In the genomic region with DNA sequence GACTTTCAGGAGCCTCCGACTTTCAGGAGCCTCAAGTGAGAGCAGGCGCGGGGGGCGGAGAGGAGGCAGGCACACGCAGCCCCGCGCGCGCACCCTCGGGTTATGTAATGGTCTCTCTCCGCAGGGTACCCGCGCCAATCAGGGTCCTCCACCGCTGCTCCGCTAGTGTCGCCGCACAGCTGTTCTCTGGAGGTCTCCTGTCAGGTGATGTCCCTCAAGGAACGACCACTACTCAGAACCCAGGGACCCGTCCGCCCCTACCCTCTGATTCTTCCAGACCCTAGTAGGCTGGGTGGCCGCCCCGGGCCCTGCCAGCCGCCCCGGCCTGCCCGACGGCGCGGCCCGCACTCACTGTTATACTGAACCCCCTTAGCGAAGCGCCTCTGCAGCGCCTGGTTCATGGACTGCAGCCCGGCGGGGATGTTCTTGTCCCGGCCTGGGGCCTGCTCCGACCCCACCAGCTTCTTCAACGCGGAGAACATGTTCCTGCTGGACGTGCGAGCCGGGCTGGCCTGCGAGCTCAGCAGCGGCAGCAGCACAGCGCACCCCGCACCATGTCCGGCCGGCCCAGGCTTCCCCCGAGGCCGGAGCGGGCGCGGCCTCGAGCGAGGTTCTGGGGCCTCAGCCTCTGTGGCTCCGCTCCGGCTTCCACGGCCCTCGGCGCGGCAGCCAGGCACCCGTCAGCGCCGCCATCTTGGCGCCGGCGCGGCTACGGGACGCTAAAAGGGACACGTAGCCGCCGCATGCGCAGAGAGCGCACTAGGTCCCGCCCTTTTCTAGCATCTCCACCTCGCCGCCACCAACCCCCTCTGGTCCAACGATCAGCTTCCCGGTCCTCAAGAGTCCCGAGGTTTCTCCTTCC, we compare ENCODE assay signal across 8 mouse cellular contexts. TPM values are rescaled to one million over a fixed set of nuclear protein-coding genes. Genes with fewer than 3 reads are reported as not detected.
DNase-seq lines count a peak whose midpoint lies in the region; ATAC-seq and TF ChIP-seq lines count a peak whose summit lies in the region.

A gene (minus strand): TSS at position 761 of the 862 bp plus-strand sequence.

- no peaks in the 10 kb centered on the region for H3K4me1 ChIP-seq in bone marrow, adult 2 months (ENCODE audit: control insufficient read depth, insufficient read depth, low read length)
- peaks cover 18% of the 10 kb centered on the region for H3K4me1 ChIP-seq in embryonic facial prominence, embryonic 15.5 days
- H3K4me1 ChIP-seq in kidney, embryonic 14.5 days (ENCODE audit: control insufficient read depth, insufficient read depth, low read length), result peaks cover 13% of the 10 kb centered on the region
- H3K4me1 ChIP-seq in limb, embryonic 15.5 days, result peaks cover 18% of the 10 kb centered on the region

- H3K4me2 ChIP-seq in embryonic facial prominence, embryonic 15.5 days (replicated peaks), result peak within 1 kb of the TSS; percentile 62
- peak within 1 kb of the TSS; percentile 74 for H3K4me2 ChIP-seq in kidney, embryonic 14.5 days (replicated peaks; ENCODE audit: low read depth, low read length)
- H3K4me2 ChIP-seq in limb, embryonic 15.5 days, result peak within 1 kb of the TSS; percentile 61

- TF ChIP-seq CTCF in bone marrow, adult 2 months (IDR thresholded peaks at IDR 0.05; ENCODE audit: control insufficient read depth, insufficient read depth, low read length), result no peak

- H3K27me3 ChIP-seq in embryonic facial prominence, embryonic 15.5 days, result no peaks in the 10 kb centered on the region
- H3K27me3 ChIP-seq in kidney, embryonic 14.5 days (ENCODE audit: control insufficient read depth, insufficient read depth, low read length), result no peaks in the 10 kb centered on the region
- H3K27me3 ChIP-seq in limb, embryonic 15.5 days, result no peaks in the 10 kb centered on the region

- H3K9me3 ChIP-seq in embryonic facial prominence, embryonic 15.5 days (replicated peaks), result no peaks in the 10 kb centered on the region
- no peaks in the 10 kb centered on the region for H3K9me3 ChIP-seq in kidney, embryonic 14.5 days (ENCODE audit: control insufficient read depth, low read length)
- H3K9me3 ChIP-seq in limb, embryonic 15.5 days, result no peaks in the 10 kb centered on the region

- DNase-seq in 416B (ENCODE audit: low read depth), result peak; percentile 84
- peak; percentile 88 to 90 for DNase-seq in heart, adult 9 months (ENCODE audit: low spot score in 2 of 2)
- peak; percentile 66 to 75 for DNase-seq in monocyte, adult 2 months (ENCODE audit: low read depth in 1 of 2, low spot score in 2 of 2)
- peak; percentile 82 to 85 for DNase-seq in spleen, postnatal 36 days (ENCODE audit: low spot score in 2 of 2)

- H3K27ac ChIP-seq in bone marrow, adult 2 months (ENCODE audit: control insufficient read depth, insufficient read depth, low read depth, low read length, poor library complexity), result peak within 1 kb of the TSS; percentile 77
- H3K27ac ChIP-seq in embryonic facial prominence, embryonic 15.5 days (replicated peaks), result peak within 1 kb of the TSS; percentile 97
- H3K27ac ChIP-seq in kidney, embryonic 14.5 days (ENCODE audit: low read depth, low read length), result peak within 1 kb of the TSS; percentile 95
- peak within 1 kb of the TSS; percentile 97 for H3K27ac ChIP-seq in limb, embryonic 15.5 days

- peak within 1 kb of the TSS; percentile 97 for H3K4me3 ChIP-seq in bone marrow, adult 2 months (replicated peaks; ENCODE audit: control insufficient read depth, low read depth, low read length)
- peak within 1 kb of the TSS; percentile 100 for H3K4me3 ChIP-seq in embryonic facial prominence, embryonic 15.5 days (replicated peaks)
- peak within 1 kb of the TSS; percentile 88 for H3K4me3 ChIP-seq in kidney, embryonic 14.5 days (ENCODE audit: low read length)
- H3K4me3 ChIP-seq in limb, embryonic 15.5 days, result peak within 1 kb of the TSS; percentile 95

- peak; percentile 92; the same call in 1 of the 2 replicates for TF ChIP-seq POLR2A in bone marrow, adult 2 months (IDR thresholded peaks at IDR 0.05; ENCODE audit: borderline replicate concordance, control insufficient read depth, low read depth, low read length)

- H3K36me3 ChIP-seq in embryonic facial prominence, embryonic 15.5 days, result peaks cover 4% of the 10 kb centered on the region; the same call in 1 of the 2 replicates
- H3K36me3 ChIP-seq in kidney, embryonic 14.5 days (ENCODE audit: control insufficient read depth, insufficient read depth, low read length), result peaks cover 2% of the 10 kb centered on the region; the same call in 1 of the 2 replicates
- peaks cover 7% of the 10 kb centered on the region; the same call in 1 of the 2 replicates for H3K36me3 ChIP-seq in limb, embryonic 15.5 days

- peak within 1 kb of the TSS; percentile 98 for H3K9ac ChIP-seq in embryonic facial prominence, embryonic 15.5 days
- peak within 1 kb of the TSS; percentile 99 for H3K9ac ChIP-seq in kidney, embryonic 14.5 days (ENCODE audit: low read depth, low read length)
- H3K9ac ChIP-seq in limb, embryonic 15.5 days, result peak within 1 kb of the TSS; percentile 98

- peak; percentile 88 for ATAC-seq in embryonic facial prominence, embryonic 15.5 days (ENCODE audit: insufficient number of reproducible peaks, low FRiP score, low TSS enrichment, low read depth)
- ATAC-seq in kidney, embryonic 14.5 days (ENCODE audit: low FRiP score, low TSS enrichment), result peak; percentile 91
- peak; percentile 85 for ATAC-seq in limb, embryonic 15.5 days (ENCODE audit: insufficient number of reproducible peaks, low FRiP score, low TSS enrichment, low read depth)

- under 1% methylated on average over 80 of the region's 80 CpGs for WGBS in bone marrow, adult 2 months
- WGBS in embryonic facial prominence, embryonic 15.5 days, result under 1% methylated on average over 80 of the region's 80 CpGs
- WGBS in kidney, embryonic 14.5 days, result under 1% methylated on average over 72 of the region's 80 CpGs
- WGBS in limb, embryonic 15.5 days, result under 1% methylated on average over 80 of the region's 80 CpGs

RNA-seq across cellular contexts. Expression of the gene that starts here (rescaled TPM):
- polyA plus RNA-seq in bone marrow, adult 2 months (2011; ENCODE audit: insufficient read depth, insufficient read length, low replicate concordance, missing spikeins), result 33.4 and 38.2 TPM in 2 replicates
- polyA plus RNA-seq in embryonic facial prominence, embryonic 15.5 days (2015; fragmentation: Nextera tagmentation; extraction: Ambion mirVana), result 82.1 and 83.3 TPM in 2 replicates
- polyA plus RNA-seq in kidney, embryonic 14.5 days (2014; fragmentation: Nextera tagmentation; extraction: Ambion mirVana), result 59.6 and 81.1 TPM in 2 replicates
- 73.6 and 74.9 TPM in 2 replicates for polyA plus RNA-seq in limb, embryonic 15.5 days (2015; fragmentation: Nextera tagmentation; extraction: Ambion mirVana)

Comparison
In these comparisons a context has a peak if more than half of its experiments do, and no peak if none do; other contexts are left out.
1. Peak in every context shown above with its lines: DNase-seq, ATAC-seq, H3K4me3 ChIP-seq and H3K27ac ChIP-seq.